Mouse (Mus musculus) cortical plate, adult 2 months (tissue): ENCODE measurements around the gene Slc51a.

Source experiments
- CTCF ChIP-seq: fragments of 200-500 bp; IDR thresholded peaks from 2 replicates; pipeline ENCODE4 v1.5.1; 2011; ENCODE audit warnings: mild to moderate bottlenecking, control low read depth, low read length; ENCODE audit not compliant: insufficient read depth; ENCODE audit errors: extremely low read depth
- POLR2A ChIP-seq: fragments of 200-500 bp; IDR thresholded peaks from 2 replicates; pipeline ENCODE4 v1.6.1; 2011; ENCODE audit warnings: mild to moderate bottlenecking, low read length, control low read depth; ENCODE audit not compliant: insufficient read depth; ENCODE audit errors: extremely low read depth

DNA sequence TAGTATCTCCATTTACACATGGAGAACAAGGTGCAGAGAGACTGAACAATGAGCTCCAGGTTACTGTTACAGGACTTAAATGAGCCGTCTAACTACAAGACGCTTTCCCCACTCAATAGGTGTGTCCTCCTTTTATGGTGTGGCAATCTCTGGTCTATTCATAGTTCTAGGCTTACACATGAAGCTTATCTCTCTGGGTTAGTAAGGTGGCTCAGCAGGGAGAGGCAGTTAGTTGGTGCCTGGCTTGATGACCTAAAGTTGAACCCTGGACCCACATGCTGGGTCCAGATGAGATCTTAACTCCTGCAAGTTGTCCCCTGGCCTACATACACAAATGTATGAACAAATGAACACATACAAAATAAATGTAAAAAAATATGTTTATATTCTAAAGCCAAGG lies 24.3 kb downstream of the Slc51a start:
- no peak for TF ChIP-seq CTCF
- TF ChIP-seq POLR2A = no peak
